Mouse (Mus musculus): ENCODE results near the gene Sytl2.

Gene Sytl2

GRCm38 (mm10) chr7:90312151-90312883 lies 10.3 kb downstream of the Sytl2 start:
- DNase-seq = no peak

GRCm38 (mm10) chr7:90313421-90313820 lies 11.4 kb downstream of the Sytl2 start:
- no peak for DNase-seq

- no peak for DNase-seq
Measured at GRCm38 (mm10) chr7:90316823-90317222, 14.8 kb downstream of the Sytl2 start.

- no peak for DNase-seq
Measured at GRCm38 (mm10) chr7:90319446-90319845, 17.4 kb downstream of the Sytl2 start.

- no peak for DNase-seq
Measured at GRCm38 (mm10) chr7:90320124-90320523, 18.1 kb downstream of the Sytl2 start.

GRCm38 (mm10) chr7:90325166-90325565 lies 23.1 kb downstream of the Sytl2 start:
- no peak for DNase-seq

- DNase-seq = no peak
Measured at GRCm38 (mm10) chr7:90330200-90330599, 28.1 kb downstream of the Sytl2 start.

- no peak for DNase-seq
Measured at GRCm38 (mm10) chr7:90332483-90333065, 30.5 kb downstream of the Sytl2 start.

- DNase-seq = no peak
Measured at GRCm38 (mm10) chr7:90334362-90334761, 32.3 kb downstream of the Sytl2 start.

GRCm38 (mm10) chr7:90334831-90335230 lies 32.8 kb downstream of the Sytl2 start:
- DNase-seq = no peak

- DNase-seq = no peak
Measured at GRCm38 (mm10) chr7:90335755-90336194, 33.7 kb downstream of the Sytl2 start.

GRCm38 (mm10) chr7:90341212-90341957 lies 39.3 kb downstream of the Sytl2 start:
- peak; percentile 58 for DNase-seq

- no peak for DNase-seq
Measured at GRCm38 (mm10) chr7:90344903-90345302, 42.9 kb downstream of the Sytl2 start.

- DNase-seq = no peak
Measured at GRCm38 (mm10) chr7:90347779-90348437, 45.9 kb downstream of the Sytl2 start.

GRCm38 (mm10) chr7:90349014-90349413 lies 47.0 kb downstream of the Sytl2 start:
- no peak for DNase-seq

GRCm38 (mm10) chr7:90352183-90352582 lies 50.1 kb downstream of the Sytl2 start:
- DNase-seq = no peak

- DNase-seq = peak; percentile 72
Measured at GRCm38 (mm10) chr7:90353488-90354228, 51.6 kb downstream of the Sytl2 start.

- DNase-seq = no peak
Measured at GRCm38 (mm10) chr7:90354229-90354604, 52.2 kb downstream of the Sytl2 start.

GRCm38 (mm10) chr7:90355454-90355853 lies 53.4 kb downstream of the Sytl2 start:
- no peak for DNase-seq

GRCm38 (mm10) chr7:90355995-90356394 lies 53.9 kb downstream of the Sytl2 start:
- no peak for DNase-seq

GRCm38 (mm10) chr7:90362788-90363187 lies 60.7 kb downstream of the Sytl2 start:
- no peak for DNase-seq

- no peak for DNase-seq
Measured at GRCm38 (mm10) chr7:90370071-90370851, 68.2 kb downstream of the Sytl2 start.
